Mouse (Mus musculus) left cerebral cortex, postnatal 25 days (tissue): ENCODE measurements around the gene 1700093K21Rik. TPM values are rescaled to one million over a fixed set of nuclear protein-coding genes. Genes with fewer than 3 reads are reported as not detected.
"Not testable (repeated sequence)": the region's sequence is repeated elsewhere in the genome, so short reads cannot be mapped to it uniquely, and the experiment has no call there.

Source experiments
- DNase-seq, 2 experiments: peaks; one replicate each; pipeline ENCODE4 v3.0.0; 2022; ENCODE audit warnings: low spot score in 2 of 2, mixed read lengths in 1 of 2
- intact Hi-C: fragments of 180-260 bp; cut with DNase I; formaldehyde crosslinking; loops from one replicate; pipeline ENCODE4 v1.15.1; 2025
- total RNA-seq, 2 experiments: library from RNA; stranded (reverse); gene quantifications; 2 replicates each; pipeline ENCODE4 v1.2.3; 2021

Gene 1700093K21Rik
- not detected for total RNA-seq

GRCm38 (mm10) chr11:23520473-23521205 lies at the start of gene 1700093K21Rik:
Gene 1700093K21Rik (minus strand): TSS chr11:23521155.
- DNase-seq: peak in 1 of 2 experiments; percentile 30
- intact Hi-C loops: no loop called here

DNA sequence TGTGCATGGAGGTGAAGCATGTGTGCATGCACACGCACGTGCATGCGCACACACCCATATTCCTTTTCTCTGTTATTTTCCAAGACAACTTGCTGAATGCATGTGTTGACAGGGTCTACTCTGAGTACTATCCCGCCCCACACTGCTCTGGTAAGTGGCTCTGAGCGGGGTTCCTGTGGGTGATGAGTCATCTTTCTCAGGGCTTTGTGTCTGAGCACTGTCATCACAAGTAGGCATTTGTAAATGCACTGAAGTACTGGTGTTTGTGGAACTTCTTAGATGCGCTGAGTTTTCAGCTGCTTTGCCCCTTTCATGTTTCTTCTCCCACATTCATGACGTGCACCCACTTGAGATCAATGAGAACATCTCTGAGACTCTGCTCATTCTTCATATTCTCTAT lies 49.2 kb upstream of the 1700093K21Rik start:
- DNase-seq: peak in 1 of 2 experiments; percentile 11
- intact Hi-C loops: no loop called here

DNA sequence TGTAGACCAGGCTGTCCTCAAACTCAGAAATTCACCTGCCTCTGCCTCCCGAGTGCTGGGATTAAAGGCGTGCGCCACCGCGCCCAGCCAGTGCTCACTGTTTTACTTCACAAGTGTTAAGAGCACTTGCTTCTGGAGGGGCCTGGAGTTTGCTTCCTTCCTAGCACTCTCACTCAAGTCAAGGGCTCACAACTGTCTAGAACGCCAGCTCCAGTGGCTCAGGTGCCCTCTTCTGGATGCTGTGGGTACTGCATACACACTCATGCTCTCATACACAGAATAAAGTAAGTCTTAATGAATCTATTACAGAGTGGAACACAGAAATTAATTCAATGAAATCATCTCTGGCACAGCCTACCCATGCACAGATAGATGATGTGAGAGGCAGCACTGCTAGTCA lies 44.8 kb upstream of the 1700093K21Rik start:
- intact Hi-C loops: loop anchor here (5.0 kb wide), 2 partner anchors 68 to 578 kb away; partner anchors contain the start of gene Ahsa2
- peak; percentile 74 to 82 for DNase-seq

- DNase-seq: no peak
- intact Hi-C loops: no loop called here
These were observed 36.2 kb upstream of the 1700093K21Rik start for GRCm38 (mm10) chr11:23557039-23557630.

- intact Hi-C loops: no loop called here
- DNase-seq: no peak
These were observed 16.5 kb upstream of the 1700093K21Rik start for GRCm38 (mm10) chr11:23537446-23537845.

GRCm38 (mm10) chr11:23518981-23519380 lies 2.0 kb downstream of the 1700093K21Rik start:
- no peak for DNase-seq
- intact Hi-C loops: no loop called here

- intact Hi-C loops: no loop called here
- DNase-seq: no peak
These were observed 5.6 kb downstream of the 1700093K21Rik start for GRCm38 (mm10) chr11:23515315-23515714.

DNA sequence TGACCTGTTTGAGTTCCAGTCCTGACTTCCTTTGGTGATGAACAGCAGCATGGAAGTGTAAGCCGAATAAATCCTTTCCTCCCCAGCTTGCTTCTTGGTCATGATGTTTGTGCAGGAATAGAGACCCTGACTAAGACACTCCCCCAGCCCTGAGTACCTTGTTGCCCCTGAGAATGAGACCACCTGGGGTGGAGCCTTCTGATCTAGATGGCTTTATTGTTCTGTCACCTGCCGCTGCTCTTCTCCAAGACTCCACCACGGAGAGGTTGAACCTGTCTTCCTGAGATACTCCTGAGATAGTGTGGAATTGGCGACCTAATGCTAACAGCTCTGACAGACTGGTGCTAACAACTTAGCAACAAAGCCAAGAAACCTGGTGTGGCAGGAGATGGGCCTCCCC lies 6.2 kb downstream of the 1700093K21Rik start:
- intact Hi-C loops, DNase-seq: not testable (repeated sequence)

GRCm38 (mm10) chr11:23504801-23505200 lies 16.2 kb downstream of the 1700093K21Rik start:
- DNase-seq, intact Hi-C loops: not testable (repeated sequence)

DNA sequence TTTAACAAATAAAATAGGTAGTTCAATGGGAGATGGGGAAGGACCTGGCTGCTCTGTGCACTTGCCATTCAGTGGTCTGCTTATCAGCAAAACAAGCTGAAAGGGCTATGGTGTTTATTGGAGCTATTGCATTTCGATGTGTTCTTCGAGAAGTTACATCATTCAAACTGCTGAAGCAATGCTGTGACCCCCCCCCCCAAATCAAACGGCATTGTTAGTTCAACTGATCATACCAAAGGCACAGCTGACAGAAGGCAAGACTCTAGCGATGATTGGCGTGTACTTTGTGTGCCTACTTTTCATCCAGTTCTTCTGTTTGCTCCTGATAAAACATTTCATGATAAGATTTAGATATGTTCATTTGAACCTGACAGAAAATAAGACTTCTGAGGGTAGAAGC lies 22.3 kb downstream of the 1700093K21Rik start:
- intact Hi-C loops: loop anchor here (1.0 to 10.0 kb wide), 3 partner anchors 69 to 504 kb away; partner anchors contain the start of genes Cct4 and Usp34
- DNase-seq: no peak

DNA sequence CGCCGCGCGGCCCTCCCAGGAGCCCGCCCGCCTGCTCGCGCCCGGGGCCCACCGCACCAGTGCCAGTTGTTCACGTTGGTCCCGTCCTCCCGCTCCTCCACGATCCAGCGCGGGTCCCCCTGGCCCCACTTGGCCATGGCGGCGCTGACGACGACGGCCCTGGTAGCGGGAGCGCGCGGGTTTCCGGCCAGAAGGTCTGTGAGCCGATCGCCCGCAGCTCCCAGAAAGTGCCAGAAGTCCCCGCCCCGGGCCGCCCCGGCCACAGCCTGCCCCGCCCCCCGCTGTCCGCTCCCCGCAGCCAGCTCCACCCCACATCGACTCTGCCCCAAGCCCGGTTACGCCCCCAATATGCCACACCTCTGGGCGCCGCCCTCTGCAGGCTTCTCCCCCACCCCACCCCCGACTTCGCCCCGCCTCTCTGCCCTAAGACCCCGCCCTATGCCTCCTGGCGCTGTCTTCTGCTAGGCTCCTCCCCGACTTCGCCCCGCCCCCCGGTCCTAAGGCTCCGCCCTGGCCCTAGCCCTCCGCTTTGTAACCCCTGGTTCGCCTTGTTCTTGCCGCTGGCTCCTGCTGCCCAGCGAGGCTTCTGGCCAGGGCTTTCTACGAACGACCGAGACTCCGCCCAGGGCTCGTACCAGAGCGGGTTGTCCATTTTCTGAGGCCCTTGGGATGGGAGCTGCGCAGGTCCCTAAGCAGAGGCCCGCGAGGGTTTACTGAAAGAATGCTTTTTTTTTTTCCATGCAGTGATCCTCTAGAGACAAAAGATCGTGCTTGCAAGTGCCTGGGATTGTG lies 23.0 kb downstream of the 1700093K21Rik start, which contains the start of gene Ahsa2:
Ahsa2 (minus strand) TSS at position 313 of the 792 bp plus-strand sequence.
- intact Hi-C loops: loop anchor here (1.0 to 10.0 kb wide), 3 partner anchors 69 to 503 kb away; partner anchors contain the start of genes Cct4 and Usp34
- peak; percentile 88 to 95 for DNase-seq

- peak; percentile 66 for DNase-seq
- intact Hi-C loops: loop anchor here (5.0 to 10.0 kb wide), 2 partner anchors 70 to 503 kb away; partner anchors contain the start of gene Cct4
These were observed 23.6 kb downstream of the 1700093K21Rik start for GRCm38 (mm10) chr11:23497335-23497717.

GRCm38 (mm10) chr11:23496661-23497060 lies 24.3 kb downstream of the 1700093K21Rik start:
- DNase-seq: no peak
- intact Hi-C loops: loop anchor here (5.0 to 10.0 kb wide), 2 partner anchors 71 to 502 kb away; partner anchors contain the start of gene Cct4

DNA sequence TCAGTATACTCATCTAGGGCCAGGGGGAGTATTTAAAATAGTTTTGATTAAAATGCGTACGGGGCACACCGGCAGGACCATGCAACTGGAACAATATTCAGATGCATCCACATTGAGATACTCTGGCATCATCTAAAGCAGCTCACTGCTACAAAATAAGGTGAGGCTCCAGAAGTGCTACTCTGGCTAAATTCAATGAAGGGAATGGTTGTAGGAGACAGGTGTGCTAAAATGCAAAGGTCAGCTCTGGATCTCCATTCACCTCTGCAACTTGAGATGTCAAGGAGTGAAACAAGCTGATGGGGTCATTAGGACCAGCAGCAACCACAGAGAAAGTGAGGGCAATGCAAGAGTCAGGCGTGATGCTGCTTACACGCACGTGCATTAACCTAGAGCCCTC lies 25.7 kb downstream of the 1700093K21Rik start:
- no peak for DNase-seq
- intact Hi-C loops: loop anchor here (5.0 to 10.0 kb wide), 2 partner anchors 72 to 500 kb away; partner anchors contain the start of gene Cct4

- no peak for DNase-seq
- intact Hi-C loops: loop anchor here (10.0 kb wide), 1 partner anchor 497 kb away; the partner anchor contains the start of gene Cct4
These were observed 28.7 kb downstream of the 1700093K21Rik start for GRCm38 (mm10) chr11:23492048-23492790.

DNA sequence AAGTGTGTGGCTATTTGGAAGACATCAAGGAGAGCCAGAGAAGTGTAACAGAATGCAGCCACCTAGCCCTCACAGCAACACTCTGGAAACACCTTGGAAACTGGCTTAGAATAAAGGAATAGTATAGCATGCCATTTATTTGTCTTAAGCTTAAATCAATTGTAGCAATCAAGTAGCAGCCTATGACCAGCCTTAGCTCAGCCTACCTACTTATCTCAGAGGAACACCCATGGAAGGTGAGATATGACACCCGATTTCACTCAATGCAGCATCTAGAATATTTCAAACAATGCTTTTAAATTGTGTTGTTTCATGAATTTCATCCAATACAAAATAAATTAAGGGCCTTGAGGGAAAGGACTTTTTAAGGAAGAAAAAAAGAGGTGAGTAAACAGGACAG lies 31.0 kb downstream of the 1700093K21Rik start:
- no peak for DNase-seq
- intact Hi-C loops: loop anchor here (10.0 kb wide), 1 partner anchor 495 kb away; the partner anchor contains the start of gene Cct4
